In the genomic region with DNA sequence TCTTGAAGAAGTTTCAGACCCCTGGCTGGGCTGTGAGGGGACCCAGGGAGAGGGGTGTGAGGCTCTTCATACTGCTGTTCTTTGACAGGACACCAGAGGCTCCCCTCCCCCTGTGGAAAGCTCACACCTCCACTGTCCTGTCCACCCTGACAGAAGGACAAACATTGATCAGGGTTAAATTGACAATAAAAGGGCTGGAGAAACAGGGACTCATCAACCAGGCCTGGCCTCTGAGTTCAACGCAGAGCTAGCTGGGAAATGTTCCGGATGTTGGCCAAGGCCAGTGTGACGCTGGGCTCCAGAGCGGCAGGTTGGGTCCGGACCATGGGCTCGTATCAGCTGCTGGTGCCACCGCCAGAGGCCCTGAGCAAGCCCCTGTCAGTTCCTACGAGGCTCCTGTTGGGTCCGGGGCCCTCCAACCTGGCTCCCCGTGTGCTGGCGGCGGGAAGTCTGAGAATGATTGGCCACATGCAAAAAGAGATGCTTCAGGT, we compare ENCODE assay signal across 29 mouse cellular contexts. TPM values are rescaled to one million over a fixed set of nuclear protein-coding genes. Genes with fewer than 3 reads are reported as not detected.
"Had no signal": no experiment of that assay in that cellular context is flagged by ENCODE, and none has a peak within 500 bp of the region (broad histone marks: within the 10 kb centered on the region; RNA-seq: fewer than 3 reads in every experiment).

Agxt (plus strand) TSS at position 205 of the 491 bp plus-strand sequence.

- H3K4me1 ChIP-seq: limb, embryonic 12.5 days; limb, embryonic 15.5 days; lung, embryonic 15.5 days; megakaryocyte, embryonic 14.5 days; midbrain, embryonic 13.5 days; neural tube, embryonic 13.5 days had no signal

- H3K4me2 ChIP-seq: kidney, embryonic 15.5 days; limb, embryonic 12.5 days; limb, embryonic 15.5 days; lung, embryonic 15.5 days; midbrain, embryonic 13.5 days; neural tube, embryonic 13.5 days had no signal

- H3K9ac ChIP-seq: kidney, embryonic 15.5 days; limb, embryonic 12.5 days; limb, embryonic 15.5 days; lung, embryonic 15.5 days; midbrain, embryonic 13.5 days; neural tube, embryonic 13.5 days had no signal

- DNase-seq: kidney, adult 11 months; kidney, adult 8-10 months; kidney, postnatal 10 days; kidney, postnatal 36 days; left cerebral cortex, postnatal 4 days; lung, adult 18-20 months; lung, postnatal 10 days; lung, postnatal 36 days; retina, postnatal 1 day; thymus, adult 2 months; thymus, postnatal 14 days; thymus, postnatal 4 days had no signal

- H3K27me3 ChIP-seq: kidney, embryonic 15.5 days; limb, embryonic 12.5 days; limb, embryonic 15.5 days; lung, embryonic 15.5 days; midbrain, embryonic 13.5 days; neural tube, embryonic 13.5 days had no signal

- ATAC-seq: midbrain, embryonic 13.5 days; midbrain, embryonic 16.5 days had no signal

- H3K9me3 ChIP-seq: kidney, embryonic 15.5 days; limb, embryonic 12.5 days; limb, embryonic 15.5 days; lung, embryonic 15.5 days; megakaryocyte, embryonic 14.5 days; midbrain, embryonic 10.5 days; midbrain, embryonic 13.5 days; neural tube, embryonic 13.5 days had no signal

- H3K4me3 ChIP-seq: kidney, embryonic 15.5 days; limb, embryonic 12.5 days; limb, embryonic 15.5 days; lung, embryonic 15.5 days; megakaryocyte, embryonic 14.5 days; midbrain, embryonic 10.5 days; midbrain, embryonic 13.5 days; myocyte; neural tube, embryonic 13.5 days had no signal

- H3K27ac ChIP-seq: kidney, embryonic 15.5 days; limb, embryonic 12.5 days; limb, embryonic 15.5 days; lung, embryonic 15.5 days; midbrain, embryonic 10.5 days; midbrain, embryonic 13.5 days; neural tube, embryonic 13.5 days had no signal

- H3K36me3 ChIP-seq: kidney, embryonic 15.5 days; limb, embryonic 12.5 days; limb, embryonic 15.5 days; lung, embryonic 15.5 days; midbrain, embryonic 10.5 days; midbrain, embryonic 13.5 days; neural tube, embryonic 13.5 days had no signal

RNA-seq across cellular contexts. Expression of gene Agxt, which starts in this region (rescaled TPM):
- total RNA-seq: layer of hippocampus, adult 8-10 months; layer of hippocampus, postnatal 14 days; left cerebral cortex, adult 8-10 months; left cerebral cortex, postnatal 14 days; left cerebral cortex, postnatal 4 days; monocyte, adult 5-6 weeks; neutrophil, adult 5-6 weeks had no signal
- polyA plus RNA-seq: limb, embryonic 12.5 days; limb, embryonic 15.5 days; lung, embryonic 15.5 days; midbrain, embryonic 10.5 days; midbrain, embryonic 13.5 days; midbrain, embryonic 16.5 days; myocyte; neural tube, embryonic 13.5 days; spleen, adult 2 months had no signal
